Mouse (Mus musculus) bone marrow macrophage, adult 2 months (primary cell): Measurements from ENCODE around the gene Cybc1. TPM values are rescaled to one million over a fixed set of nuclear protein-coding genes. Genes with fewer than 3 reads are reported as not detected.

Experiments used
- H3K27ac ChIP-seq: 2 replicates; pipeline ENCODE4 v1.5.1; 2012; ENCODE audit warnings: low read depth, low read length; ENCODE audit not compliant: insufficient read depth
- H3K4me1 ChIP-seq: 2 replicates; pipeline ENCODE4 v1.6.1; 2012; ENCODE audit warnings: low read length; ENCODE audit not compliant: control insufficient read depth, insufficient read depth
- H3K4me3 ChIP-seq: 2 replicates; pipeline ENCODE4 v1.5.1; 2012; ENCODE audit warnings: mild to moderate bottlenecking, low read length, moderate library complexity; ENCODE audit not compliant: insufficient read depth
- CTCF ChIP-seq: IDR thresholded peaks from 2 replicates; pipeline ENCODE4 v1.5.1; 2012; ENCODE audit warnings: low read depth, mild to moderate bottlenecking, low read length, moderate library complexity
- POLR2A ChIP-seq: IDR thresholded peaks from 2 replicates; pipeline ENCODE4 v1.6.1; 2012; ENCODE audit warnings: mild to moderate bottlenecking, low read depth, low read length, borderline replicate concordance
- polyA plus RNA-seq: library from polyadenylated mRNA; stranded (reverse); fragments of >200 nt; gene quantifications from 2 replicates; pipeline ENCODE4 v1.2.4, GENCODE M21; 2012; ENCODE audit not compliant: missing spikeins, insufficient read depth, insufficient read length

Cybc1 gene
- polyA plus RNA-seq, 1 experiment, result 67.9 TPM

- no peak overlapping the region for H3K27ac ChIP-seq
- H3K4me3 ChIP-seq, result no peak overlapping the region
- no peak for TF ChIP-seq CTCF
- TF ChIP-seq POLR2A, result no peak
- no peaks in the 10 kb centered on the region for H3K4me1 ChIP-seq
Measured at GRCm38 (mm10) chr11:121216831-121217230, 12.3 kb downstream of the Cybc1 start.

DNA sequence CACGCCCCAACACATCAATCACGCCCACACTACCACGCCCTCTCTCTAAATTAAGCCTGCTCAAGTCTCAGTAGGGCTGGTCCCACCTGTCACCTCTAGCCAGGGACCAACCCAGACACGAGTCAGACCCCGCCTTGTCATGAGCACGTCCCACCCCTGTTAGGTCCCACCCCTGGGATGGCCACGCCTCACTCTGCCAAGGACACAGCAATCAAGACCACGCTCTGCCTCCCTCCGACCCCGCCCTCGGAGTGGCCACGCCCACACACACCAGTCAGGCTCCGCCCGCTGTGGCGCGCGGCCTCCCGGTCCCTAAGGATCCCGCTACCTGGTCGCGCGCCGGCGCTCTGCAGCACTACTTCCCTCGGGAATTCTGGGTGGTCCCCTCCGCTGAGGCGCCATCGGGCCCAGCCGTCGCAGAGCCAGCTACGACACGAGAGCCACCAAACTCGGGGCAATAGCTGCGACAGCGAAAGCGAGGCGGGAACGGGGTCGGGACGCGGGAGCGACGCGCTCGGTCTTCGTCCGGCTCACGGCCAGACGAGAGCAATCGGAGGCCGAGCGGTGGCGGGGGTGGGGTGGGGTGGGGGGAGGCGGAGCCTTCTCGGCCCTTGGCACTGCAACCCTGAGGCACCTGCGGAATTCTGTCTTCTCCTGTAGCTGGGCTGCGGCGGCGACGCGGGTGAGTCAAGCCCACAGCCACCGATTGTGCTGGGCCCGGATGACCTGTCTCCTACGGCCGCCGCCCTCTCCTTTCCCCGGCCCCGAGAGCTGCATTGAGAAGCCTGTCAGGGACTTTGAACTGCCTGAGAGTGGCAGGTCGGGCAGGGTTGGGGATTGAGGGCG, 24.7 kb downstream of the Cybc1 start, which contains the start of the genes Hexdc and Ogfod3:
Hexdc (plus strand) TSS at position 273 of the 846 bp plus-strand sequence.
Ogfod3 (minus strand) TSS at position 551 of the 846 bp plus-strand sequence.
- peaks cover 5% of the 10 kb centered on the region; the same call in 1 of the 2 replicates for H3K4me1 ChIP-seq
- H3K27ac ChIP-seq, result no peak within 1 kb of the TSS; the same call in 1 of the 2 replicates
- peak within 1 kb of the TSS; percentile 94 for H3K4me3 ChIP-seq
- TF ChIP-seq CTCF, result no peak
- TF ChIP-seq POLR2A, result no peak

- Histone ChIP-seq H3K27ac (no peak overlapping the region), H3K4me1 (peaks cover 5% of the 10 kb centered on the region; the same call in 1 of the 2 replicates), H3K4me3 (peak overlapping the region; percentile 94)
- TF ChIP-seq CTCF (no peak), POLR2A (no peak)
Measured at GRCm38 (mm10) chr11:121203859-121204160, 25.3 kb downstream of the Cybc1 start.

DNA sequence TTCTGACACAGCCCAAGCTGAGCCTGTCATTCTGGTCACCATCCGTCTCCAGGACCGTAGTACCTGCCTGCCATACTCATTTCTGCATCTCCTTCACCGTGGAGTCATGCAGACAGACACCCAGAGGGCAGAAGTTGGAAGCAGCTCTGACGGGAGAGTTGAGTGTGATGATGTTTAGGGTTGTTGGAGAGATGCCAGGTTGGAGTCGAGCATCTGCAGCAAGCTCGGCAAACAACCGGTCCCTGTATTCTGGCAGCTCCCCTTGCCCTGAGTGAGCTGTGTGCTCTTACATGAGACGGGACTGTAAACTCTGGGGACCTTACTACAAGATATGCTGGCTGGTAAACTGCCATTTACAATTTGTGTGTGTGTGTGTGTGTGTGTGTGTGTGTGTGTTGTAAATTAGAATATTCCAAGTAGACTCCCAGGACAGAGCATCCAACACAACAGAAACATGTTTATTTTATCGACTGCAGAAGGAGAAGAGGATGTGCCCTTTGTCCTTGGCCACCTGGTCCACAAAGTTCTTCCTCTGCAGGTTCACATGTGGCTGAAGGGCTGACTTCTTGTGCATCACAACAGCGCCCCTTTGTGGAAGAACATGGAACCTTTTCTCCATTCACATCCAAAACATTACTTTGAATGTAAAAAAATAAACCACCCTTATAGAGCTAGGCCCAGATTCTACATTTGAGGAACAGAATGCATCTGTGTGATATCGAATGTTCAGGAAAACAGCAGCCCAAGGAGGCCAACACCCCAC, 27.5 kb downstream of the Cybc1 start:
- Histone ChIP-seq H3K4me3 (no peak overlapping the region), H3K4me1 (peaks cover 5% of the 10 kb centered on the region; the same call in 1 of the 2 replicates), H3K27ac (no peak overlapping the region)
- TF ChIP-seq CTCF, result no peak
- TF ChIP-seq POLR2A, result no peak

- peaks cover 5% of the 10 kb centered on the region; the same call in 1 of the 2 replicates for H3K4me1 ChIP-seq
- no peak for TF ChIP-seq CTCF
- no peak for TF ChIP-seq POLR2A
- H3K4me3 ChIP-seq, result no peak overlapping the region
- no peak overlapping the region for H3K27ac ChIP-seq
Measured at GRCm38 (mm10) chr11:121200781-121201180, 28.3 kb downstream of the Cybc1 start.

- Histone ChIP-seq H3K4me1 (peaks cover 3% of the 10 kb centered on the region; the same call in 1 of the 2 replicates), H3K27ac (no peak overlapping the region), H3K4me3 (no peak overlapping the region)
- no peak for TF ChIP-seq CTCF
- TF ChIP-seq POLR2A, result no peak
Measured at GRCm38 (mm10) chr11:121199851-121200250, 29.3 kb downstream of the Cybc1 start.

GRCm38 (mm10) chr11:121198622-121199021, 30.5 kb downstream of the Cybc1 start:
- Histone ChIP-seq H3K27ac (no peak overlapping the region), H3K4me1 (peaks cover 1% of the 10 kb centered on the region; the same call in 1 of the 2 replicates), H3K4me3 (no peak overlapping the region)
- TF ChIP-seq CTCF, result no peak
- TF ChIP-seq POLR2A, result no peak

DNA sequence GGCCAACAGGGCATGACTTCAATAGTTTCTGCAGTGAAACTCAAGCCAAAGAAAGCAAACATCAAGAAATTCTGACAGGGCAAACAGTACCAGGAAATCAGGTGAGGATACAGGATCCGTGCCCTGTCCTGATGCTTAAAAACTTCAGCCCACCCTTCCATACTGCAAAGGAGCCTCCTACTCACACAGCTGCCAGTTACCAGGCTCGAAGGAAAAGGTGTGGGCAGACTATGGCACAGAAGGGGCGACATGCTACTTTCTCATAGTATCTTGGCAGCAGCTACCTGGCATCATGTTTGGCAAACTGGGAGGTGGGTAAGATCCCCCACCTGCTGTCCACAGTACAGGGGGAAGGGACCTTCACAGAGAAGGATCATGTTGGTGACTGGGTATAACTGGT, 35.7 kb downstream of the Cybc1 start:
- no peaks in the 10 kb centered on the region for H3K4me1 ChIP-seq
- H3K27ac ChIP-seq, result no peak overlapping the region
- no peak for TF ChIP-seq CTCF
- TF ChIP-seq POLR2A, result no peak
- no peak overlapping the region for H3K4me3 ChIP-seq

GRCm38 (mm10) chr11:121192742-121193141, 36.4 kb downstream of the Cybc1 start:
- TF ChIP-seq POLR2A, result no peak
- TF ChIP-seq CTCF, result no peak
- H3K4me3 ChIP-seq, result no peak overlapping the region
- H3K4me1 ChIP-seq, result no peaks in the 10 kb centered on the region
- H3K27ac ChIP-seq, result no peak overlapping the region

DNA sequence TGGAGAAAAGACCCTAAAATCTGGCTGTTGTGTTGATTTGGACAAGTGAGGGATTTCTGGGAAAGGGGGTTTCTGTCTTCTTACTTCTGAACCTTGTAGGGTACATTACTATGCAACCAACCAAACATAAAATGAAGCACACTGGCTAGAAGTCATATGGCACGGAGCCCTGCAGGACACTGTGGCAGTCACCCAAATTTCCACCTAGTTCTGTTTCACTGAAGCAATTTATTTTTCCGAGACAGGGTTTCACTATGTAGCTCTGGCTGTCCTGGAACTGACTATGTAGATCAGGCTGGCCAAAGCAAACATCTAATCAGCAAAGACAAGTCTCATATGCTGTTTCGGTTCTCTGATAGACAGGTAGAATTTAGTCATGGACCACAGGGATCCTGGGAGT, 39.4 kb downstream of the Cybc1 start:
- TF ChIP-seq POLR2A (no peak), CTCF (no peak)
- Histone ChIP-seq H3K4me3 (no peak overlapping the region), H3K4me1 (no peaks in the 10 kb centered on the region), H3K27ac (no peak overlapping the region)
